Mouse (Mus musculus): ENCODE results near the gene Trmt1l. TPM values are rescaled to one million over a fixed set of nuclear protein-coding genes. Genes with fewer than 3 reads are reported as not detected.

The Trmt1l gene
- polyA plus RNA-seq, 1 experiment, result not detected

DNA sequence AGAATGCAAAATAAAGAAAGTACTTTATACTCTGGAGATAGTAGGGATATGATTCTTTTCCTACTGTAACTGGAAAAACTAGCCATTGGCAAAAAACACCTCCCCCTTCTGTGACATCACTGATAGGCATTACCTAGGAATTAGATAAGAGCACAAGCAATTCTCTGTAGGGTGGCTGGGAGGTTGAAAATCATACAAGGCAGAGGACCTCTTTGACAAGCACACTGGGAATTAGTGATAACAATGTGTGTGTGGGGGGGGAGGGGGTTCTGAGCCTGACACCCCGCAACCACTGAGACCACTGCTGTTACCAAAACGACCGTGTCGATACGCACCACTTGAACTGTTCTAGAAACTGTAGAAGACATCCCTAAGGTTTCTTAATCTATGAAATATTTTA is 56.4 kb downstream of the Trmt1l start:
- 92% methylated on average over 5 of the region's 5 CpGs for WGBS

DNA sequence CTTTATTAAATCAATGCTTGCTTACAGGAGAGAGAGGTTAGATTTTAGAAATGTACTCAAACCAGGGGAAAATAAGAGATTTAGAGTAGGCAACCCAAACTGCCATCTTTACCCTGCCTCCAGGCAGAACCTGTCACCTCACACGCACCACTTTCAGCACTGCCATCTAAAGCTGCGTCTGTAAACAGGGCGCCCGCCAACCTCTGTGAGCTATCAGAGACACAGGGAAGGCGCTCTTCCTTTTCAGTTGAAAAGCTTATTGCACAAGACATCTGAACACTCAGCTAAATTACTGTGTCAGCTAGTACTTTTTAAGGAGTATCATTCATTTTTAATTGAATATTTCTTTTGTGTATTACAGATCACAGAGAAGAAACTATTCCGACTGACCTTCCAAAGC is 61.5 kb downstream of the Trmt1l start:
- Histone ChIP-seq H3K4me3 (ENCODE audit: insufficient read depth, low read depth, low read length) (no peak overlapping the region), H3K27ac (ENCODE audit: insufficient read depth, low read depth, low read length) (no peak overlapping the region), H3K4me1 (ENCODE audit: control insufficient read depth, insufficient read depth, low read length) (no peaks in the 10 kb centered on the region)
- TF ChIP-seq POLR2A (IDR thresholded peaks at IDR 0.05; ENCODE audit: insufficient read depth, low read depth, low read length) (no peak), CTCF (IDR thresholded peaks at IDR 0.05; ENCODE audit: insufficient read depth, low read depth, low read length) (no peak)
- WGBS, result 75% methylated on average over 6 of the region's 6 CpGs

More for the DNA sequence above, 56.4 kb downstream of the Trmt1l start:
- H3K4me3 ChIP-seq (ENCODE audit: insufficient read depth, low read depth, low read length), result no peak overlapping the region
- TF ChIP-seq POLR2A (IDR thresholded peaks at IDR 0.05; ENCODE audit: insufficient read depth, low read depth, low read length) (no peak), CTCF (IDR thresholded peaks at IDR 0.05; ENCODE audit: insufficient read depth, low read depth, low read length) (no peak)
- no peak overlapping the region for H3K27ac ChIP-seq (ENCODE audit: insufficient read depth, low read depth, low read length)
- H3K4me1 ChIP-seq (ENCODE audit: control insufficient read depth, insufficient read depth, low read length), result no peaks in the 10 kb centered on the region

DNA sequence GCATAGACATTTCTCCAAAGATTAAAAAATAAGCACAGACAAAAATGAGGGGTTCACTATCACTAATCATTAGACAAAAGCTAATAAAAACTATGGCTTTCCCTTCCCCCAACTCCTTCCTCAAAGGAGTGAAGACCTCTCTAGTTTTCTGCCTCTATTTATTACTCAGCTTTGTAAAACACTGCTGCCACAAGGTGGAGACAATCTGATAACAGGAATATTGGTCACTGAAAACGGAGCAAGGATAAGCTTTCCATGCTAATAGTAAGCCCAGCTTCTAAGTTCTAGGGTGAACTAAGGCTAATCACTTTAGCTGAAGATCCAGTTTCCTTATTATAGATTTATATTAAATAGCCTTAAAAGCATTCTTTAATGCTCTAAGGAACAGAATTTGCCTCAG is 64.1 kb downstream of the Trmt1l start:
- 29% methylated on average over 1 of the region's 1 CpGs for WGBS
- TF ChIP-seq POLR2A (IDR thresholded peaks at IDR 0.05; ENCODE audit: insufficient read depth, low read depth, low read length) (no peak), CTCF (IDR thresholded peaks at IDR 0.05; ENCODE audit: insufficient read depth, low read depth, low read length) (no peak)
- Histone ChIP-seq H3K4me1 (ENCODE audit: control insufficient read depth, insufficient read depth, low read length) (no peaks in the 10 kb centered on the region), H3K27ac (ENCODE audit: insufficient read depth, low read depth, low read length) (no peak overlapping the region), H3K4me3 (ENCODE audit: insufficient read depth, low read depth, low read length) (no peak overlapping the region)

DNA sequence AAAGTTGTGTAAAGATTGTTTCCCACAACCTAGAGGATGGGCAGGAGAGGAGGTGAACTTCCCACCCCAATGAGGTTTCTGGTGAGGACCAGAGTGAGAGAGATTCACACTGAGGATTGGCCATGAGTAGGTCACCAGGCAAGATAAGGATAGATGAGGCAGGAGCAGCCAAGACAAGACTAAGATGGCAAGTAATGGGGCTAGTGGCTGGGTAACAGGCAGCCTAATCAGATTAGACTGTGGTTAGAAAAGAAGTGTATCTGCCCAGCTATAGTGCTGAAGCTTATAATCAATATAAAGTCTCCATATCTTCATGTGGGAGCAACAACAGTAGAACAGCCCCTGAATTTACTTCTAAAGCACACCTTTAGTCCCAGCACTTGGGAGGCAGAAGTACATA is 65.5 kb downstream of the Trmt1l start:
- H3K27ac ChIP-seq (ENCODE audit: insufficient read depth, low read depth, low read length), result no peak overlapping the region
- H3K4me1 ChIP-seq (ENCODE audit: control insufficient read depth, insufficient read depth, low read length), result no peaks in the 10 kb centered on the region
- no peak overlapping the region for H3K4me3 ChIP-seq (ENCODE audit: insufficient read depth, low read depth, low read length)
- TF ChIP-seq CTCF (IDR thresholded peaks at IDR 0.05; ENCODE audit: insufficient read depth, low read depth, low read length) (no peak), POLR2A (IDR thresholded peaks at IDR 0.05; ENCODE audit: insufficient read depth, low read depth, low read length) (no peak)

DNA sequence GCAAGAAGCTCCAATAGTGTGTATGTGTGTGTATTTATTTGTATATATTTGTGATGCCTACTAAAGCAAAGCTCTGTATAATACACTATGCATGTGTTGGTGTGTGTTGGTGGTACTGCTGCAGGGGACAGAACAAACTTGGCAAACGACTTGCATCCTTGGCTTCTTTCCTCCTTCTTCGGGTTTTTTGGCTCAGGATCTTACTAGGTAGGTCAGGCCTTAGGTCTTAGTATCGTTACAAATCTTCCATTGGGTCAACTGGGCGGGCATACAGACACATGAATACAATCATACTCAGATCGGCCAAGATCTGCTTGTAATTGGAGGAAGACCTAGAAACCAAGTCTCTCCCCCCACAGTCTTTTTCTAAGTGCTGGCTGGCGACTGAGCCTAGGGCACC is 66.4 kb downstream of the Trmt1l start:
- no peak overlapping the region for H3K4me3 ChIP-seq (ENCODE audit: insufficient read depth, low read depth, low read length)
- WGBS, result 60% methylated on average over 6 of the region's 6 CpGs
- H3K4me1 ChIP-seq (ENCODE audit: control insufficient read depth, insufficient read depth, low read length), result no peaks in the 10 kb centered on the region
- H3K27ac ChIP-seq (ENCODE audit: insufficient read depth, low read depth, low read length), result no peak overlapping the region
- TF ChIP-seq POLR2A (IDR thresholded peaks at IDR 0.05; ENCODE audit: insufficient read depth, low read depth, low read length) (no peak), CTCF (IDR thresholded peaks at IDR 0.05; ENCODE audit: insufficient read depth, low read depth, low read length) (no peak)

DNA sequence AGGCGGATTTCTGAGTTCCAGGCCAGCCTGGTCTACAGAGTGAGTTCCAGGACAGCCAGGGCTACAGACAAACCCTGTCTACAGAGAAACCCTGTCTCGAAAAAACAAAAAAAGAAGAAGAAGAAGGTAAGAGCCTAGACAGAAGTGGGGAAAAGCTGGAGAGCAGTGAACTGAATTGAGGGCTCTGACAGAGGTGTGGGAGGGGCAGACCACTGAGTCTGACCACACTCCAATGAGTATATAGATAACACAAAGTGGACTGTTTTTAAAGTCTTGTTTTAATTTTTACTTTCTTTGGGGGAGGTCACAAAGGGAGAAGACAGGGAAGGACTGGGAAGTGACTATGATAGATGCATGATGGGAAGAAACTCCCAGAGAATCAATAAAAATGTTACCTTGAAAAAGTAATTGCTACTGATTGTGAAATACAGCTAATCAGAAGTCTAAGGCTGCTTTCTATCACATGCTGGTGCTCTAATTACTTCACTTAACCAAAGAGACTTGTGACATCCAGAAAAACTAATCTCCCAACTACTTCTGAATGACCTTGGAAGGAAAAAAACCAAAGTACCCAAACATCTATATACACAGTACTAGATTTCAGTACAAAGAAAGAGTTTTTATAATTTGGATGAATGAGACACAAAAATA is 67.4 kb downstream of the Trmt1l start:
- H3K4me1 ChIP-seq (ENCODE audit: control insufficient read depth, insufficient read depth, low read length), result no peaks in the 10 kb centered on the region
- WGBS, result 93% methylated on average over 2 of the region's 2 CpGs
- TF ChIP-seq POLR2A (IDR thresholded peaks at IDR 0.05; ENCODE audit: insufficient read depth, low read depth, low read length) (no peak), CTCF (IDR thresholded peaks at IDR 0.05; ENCODE audit: insufficient read depth, low read depth, low read length) (no peak)
- no peak overlapping the region for H3K4me3 ChIP-seq (ENCODE audit: insufficient read depth, low read depth, low read length)
- no peak overlapping the region for H3K27ac ChIP-seq (ENCODE audit: insufficient read depth, low read depth, low read length)

DNA sequence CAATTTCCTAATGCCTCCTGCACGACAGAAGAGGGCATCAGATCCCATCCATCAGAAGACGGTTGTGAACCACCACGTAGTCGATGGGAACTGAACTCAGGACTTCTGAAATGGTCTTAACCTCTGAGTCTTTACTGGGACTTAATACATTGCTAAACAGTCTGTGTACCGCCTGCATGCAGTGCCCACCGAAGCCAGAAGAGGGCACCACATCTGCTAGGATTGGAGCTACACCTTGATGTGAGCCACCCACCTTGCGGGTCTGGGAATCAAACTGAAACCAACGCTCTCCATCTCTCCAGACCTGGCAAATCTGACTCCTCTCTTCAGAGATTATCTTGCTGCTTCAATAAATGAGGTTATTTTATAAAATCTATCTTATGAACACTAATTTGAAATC is 68.7 kb downstream of the Trmt1l start:
- TF ChIP-seq CTCF (IDR thresholded peaks at IDR 0.05; ENCODE audit: insufficient read depth, low read depth, low read length) (no peak), POLR2A (IDR thresholded peaks at IDR 0.05; ENCODE audit: insufficient read depth, low read depth, low read length) (no peak)
- WGBS, result 93% methylated on average over 8 of the region's 8 CpGs
- no peak overlapping the region for H3K27ac ChIP-seq (ENCODE audit: insufficient read depth, low read depth, low read length)
- H3K4me3 ChIP-seq (ENCODE audit: insufficient read depth, low read depth, low read length), result no peak overlapping the region
- no peaks in the 10 kb centered on the region for H3K4me1 ChIP-seq (ENCODE audit: control insufficient read depth, insufficient read depth, low read length)

DNA sequence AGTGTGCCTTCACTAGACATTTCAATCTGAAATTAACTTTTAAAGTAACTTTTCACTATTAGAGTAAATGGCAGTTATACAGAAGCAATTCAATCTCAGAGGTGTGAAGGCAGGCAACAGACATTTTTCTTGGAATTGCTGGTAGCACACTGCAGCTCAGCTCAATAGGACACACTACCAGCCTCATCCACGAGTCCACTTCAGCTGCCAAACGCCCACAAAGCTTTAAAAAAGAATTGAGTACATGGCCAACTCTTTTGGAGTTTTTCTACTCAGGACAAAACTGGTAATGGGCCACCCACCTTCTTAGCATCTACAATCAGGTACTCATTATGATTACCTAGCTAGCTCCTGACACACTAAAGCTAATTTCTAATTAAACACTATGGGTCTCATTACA is 69.6 kb downstream of the Trmt1l start:
- Histone ChIP-seq H3K4me1 (ENCODE audit: control insufficient read depth, insufficient read depth, low read length) (no peaks in the 10 kb centered on the region), H3K27ac (ENCODE audit: insufficient read depth, low read depth, low read length) (no peak overlapping the region), H3K4me3 (ENCODE audit: insufficient read depth, low read depth, low read length) (no peak overlapping the region)
- 42% methylated on average over 2 of the region's 2 CpGs for WGBS
- no peak for TF ChIP-seq POLR2A (IDR thresholded peaks at IDR 0.05; ENCODE audit: insufficient read depth, low read depth, low read length)
- no peak for TF ChIP-seq CTCF (IDR thresholded peaks at IDR 0.05; ENCODE audit: insufficient read depth, low read depth, low read length)

DNA sequence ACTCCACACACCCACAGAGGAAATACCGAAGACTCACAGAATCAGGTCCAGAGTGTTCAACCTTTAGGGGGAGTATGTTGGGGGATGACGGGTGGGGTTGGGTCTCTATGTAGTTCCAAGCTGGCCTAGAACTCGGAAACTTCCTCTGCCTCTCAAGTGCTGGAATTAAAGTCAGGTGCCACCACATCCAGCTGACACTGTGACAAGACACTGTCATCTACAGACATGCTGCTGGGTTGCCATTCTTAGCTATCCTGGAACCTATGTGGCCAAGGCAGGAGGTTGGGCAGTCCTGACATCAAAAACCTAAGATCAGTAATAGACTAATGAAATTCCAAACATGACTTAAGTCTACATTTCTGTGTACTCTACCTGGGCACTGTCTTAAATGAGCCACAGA is 70.0 kb downstream of the Trmt1l start:
- TF ChIP-seq CTCF (IDR thresholded peaks at IDR 0.05; ENCODE audit: insufficient read depth, low read depth, low read length) (no peak), POLR2A (IDR thresholded peaks at IDR 0.05; ENCODE audit: insufficient read depth, low read depth, low read length) (no peak)
- Histone ChIP-seq H3K4me1 (ENCODE audit: control insufficient read depth, insufficient read depth, low read length) (no peaks in the 10 kb centered on the region), H3K4me3 (ENCODE audit: insufficient read depth, low read depth, low read length) (no peak overlapping the region), H3K27ac (ENCODE audit: insufficient read depth, low read depth, low read length) (no peak overlapping the region)
- WGBS, result 84% methylated on average over 3 of the region's 3 CpGs

All from olfactory bulb, adult 2 months (tissue).